Mouse (Mus musculus) C2C12 (cell line): ENCODE data around the gene Mob1b.

Experiments used
- CEBPB ChIP-seq: IDR thresholded peaks from one replicate; pipeline ENCODE4 v1.6.1; 2011; ENCODE audit warnings: low read depth, mild to moderate bottlenecking, control low read depth, moderate library complexity
- CTCF ChIP-seq: IDR thresholded peaks from one replicate; pipeline ENCODE4 v1.5.1; 2011; ENCODE audit not compliant: control insufficient read depth, insufficient read depth, insufficient read length
- FOSL1 ChIP-seq: IDR thresholded peaks from one replicate; pipeline ENCODE4 v1.8.0; 2011; ENCODE audit warnings: mild to moderate bottlenecking, low read length; ENCODE audit not compliant: poor library complexity, insufficient read depth, severe bottlenecking
- MAX ChIP-seq: IDR thresholded peaks from one replicate; pipeline ENCODE4 v1.6.1; 2011; ENCODE audit warnings: mild to moderate bottlenecking, control low read depth
- MYOD1 ChIP-seq: IDR thresholded peaks from one replicate; pipeline ENCODE4 v1.6.1; 2011; ENCODE audit warnings: low read depth; ENCODE audit not compliant: control insufficient read depth, insufficient read length
- MYOG ChIP-seq: IDR thresholded peaks from one replicate; pipeline ENCODE4 v1.6.1; 2011; ENCODE audit not compliant: control insufficient read depth, insufficient read length; ENCODE audit errors: extremely low read depth
- USF1 ChIP-seq: IDR thresholded peaks from one replicate; pipeline ENCODE4 v1.6.1; 2011; ENCODE audit warnings: low read depth, mild to moderate bottlenecking, control low read depth, moderate library complexity

GRCm38 (mm10) chr5:88747774-88748173 lies 27.1 kb downstream of the Mob1b start:
- TF ChIP-seq CTCF (no peak), USF1 (no peak), MAX (no peak), FOSL1 (peak; percentile 23), MYOG (no peak), CEBPB (no peak), MYOD1 (no peak)
